Mouse (Mus musculus) spleen, adult 2 months (tissue): ENCODE data around the gene D630003M21Rik.

Experiments
- CTCF ChIP-seq: fragments of 200-500 bp; IDR thresholded peaks from 2 replicates; pipeline ENCODE4 v1.5.1; 2011; ENCODE audit warnings: mild to moderate bottlenecking, inconsistent platforms; ENCODE audit not compliant: insufficient read depth, insufficient read length, insufficient replicate concordance; ENCODE audit errors: extremely low read depth
- POLR2A ChIP-seq: fragments of 200-500 bp; IDR thresholded peaks from 2 replicates; pipeline ENCODE4 v1.6.1; 2011; ENCODE audit warnings: low read depth, low read length, inconsistent platforms

DNA sequence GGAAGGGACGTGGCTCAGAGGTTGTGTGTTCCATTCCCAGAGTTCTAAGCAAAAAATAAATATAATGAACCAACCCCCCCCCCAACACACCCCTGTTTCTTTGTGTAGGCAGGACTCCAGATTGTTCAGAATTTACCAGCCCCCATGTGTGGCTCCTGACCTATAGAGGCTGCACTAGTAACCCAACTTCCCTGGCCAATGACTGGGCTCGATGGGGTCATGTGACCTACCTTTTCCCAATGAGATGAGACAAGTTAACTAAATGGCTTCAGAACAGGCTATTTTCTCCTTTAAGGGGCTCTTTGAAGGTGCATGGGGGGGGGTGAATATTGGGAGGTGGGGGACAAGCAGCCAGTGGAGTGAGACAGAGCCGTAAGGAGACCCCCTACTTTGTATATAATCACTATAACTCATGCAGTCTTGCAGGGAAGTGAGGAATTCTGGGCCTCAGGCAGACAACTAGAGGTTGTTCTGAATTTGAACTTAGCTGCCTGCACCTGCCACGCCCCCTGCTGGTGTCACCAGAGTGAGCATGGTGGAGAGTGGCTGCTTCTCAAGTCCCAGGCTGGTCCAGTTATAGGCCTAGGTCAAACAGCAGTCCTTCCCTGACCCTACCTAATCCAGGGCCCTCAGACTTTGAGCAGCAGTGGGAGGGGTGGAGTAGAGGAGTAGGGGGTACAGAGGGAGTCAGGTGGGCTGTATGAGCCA is 17.1 kb downstream of the D630003M21Rik start:
- no peak for TF ChIP-seq POLR2A
- TF ChIP-seq CTCF: no peak
